Comparison of ENCODE assay signal across 30 mouse cellular contexts in the genomic region with DNA sequence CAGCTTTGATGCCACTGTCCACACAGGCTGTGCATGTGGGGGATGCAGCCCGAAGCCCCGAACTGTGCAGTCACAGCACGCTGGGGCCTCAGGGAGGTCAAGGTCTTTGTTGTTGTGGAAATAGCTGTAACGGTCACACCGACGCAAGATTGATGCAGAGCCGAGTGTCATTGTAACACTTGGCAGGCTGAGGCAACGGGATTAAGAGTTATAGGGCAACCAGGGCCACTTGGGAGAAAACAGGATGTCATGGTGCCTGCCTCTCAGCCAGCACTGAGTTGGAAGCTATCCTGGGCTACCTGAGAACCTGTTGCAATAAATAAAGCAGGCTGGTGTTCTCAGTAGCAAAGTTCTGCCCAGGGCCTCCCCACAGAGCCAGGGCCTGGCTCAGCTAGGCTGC. TPM values are rescaled to one million over a fixed set of nuclear protein-coding genes. Genes with fewer than 3 reads are reported as not detected.
DNase-seq lines count a peak whose midpoint lies in the region; ATAC-seq and TF ChIP-seq lines count a peak whose summit lies in the region.
"Had no signal": no experiment of that assay in that cellular context is flagged by ENCODE, and none has a peak within 500 bp of the region (broad histone marks: within the 10 kb centered on the region; RNA-seq: fewer than 3 reads in every experiment).

No protein-coding gene starts in this region.

- peak; percentile 67 for DNase-seq in gastrocnemius, adult 2 months
- DNase-seq in gastrocnemius, postnatal 36 days = no peak
- DNase-seq in embryonic facial prominence, embryonic 10.5 days (ENCODE audit: low spot score) = no peak
- peak; percentile 42 for DNase-seq in fat pad, adult 2 months (ENCODE audit: extremely low read depth, low read depth, low spot score)
- DNase-seq in Muller cell, postnatal 12 days (ENCODE audit: inconsistent ontology term) = no peak
- DNase-seq: adrenal gland, postnatal 10 days; cerebellum, adult 11 months; cerebellum, adult 2 months; cerebellum, adult 9-11 months; cerebellum, postnatal 25 days; gastrocnemius, postnatal 14 days; heart, adult 18-20 months; heart, postnatal 10 days; heart, postnatal 36 days; kidney, adult 11 months had no signal

- no peak for TF ChIP-seq CTCF in gastrocnemius, adult 2 months (IDR thresholded peaks at IDR 0.05)

- H3K27me3 ChIP-seq in embryonic facial prominence, embryonic 10.5 days (replicated peaks; ENCODE audit: low read depth, poor library complexity, severe bottlenecking) = no peaks in the 10 kb centered on the region
- H3K27me3 ChIP-seq: embryonic facial prominence, embryonic 13.5 days; forebrain, embryonic 13.5 days; heart, embryonic 12.5 days; heart, embryonic 15.5 days; hindbrain, embryonic 13.5 days; intestine, embryonic 15.5 days had no signal

- peak overlapping the region; percentile 85 for H3K27ac ChIP-seq in gastrocnemius, adult 2 months
- no peak overlapping the region for H3K27ac ChIP-seq in embryonic facial prominence, embryonic 10.5 days (replicated peaks)
- H3K27ac ChIP-seq: embryonic facial prominence, embryonic 13.5 days; forebrain, embryonic 10.5 days; forebrain, embryonic 13.5 days; heart, embryonic 15.5 days; hindbrain, embryonic 10.5 days; hindbrain, embryonic 13.5 days; intestine, embryonic 15.5 days had no signal

- H3K9me3 ChIP-seq in embryonic facial prominence, embryonic 10.5 days = 0 out of 2 replicates have a peak, but pooled peaks cover 2% of the 10 kb centered on the region
- H3K9me3 ChIP-seq: embryonic facial prominence, embryonic 13.5 days; forebrain, embryonic 10.5 days; forebrain, embryonic 13.5 days; heart, embryonic 12.5 days; heart, embryonic 15.5 days; hindbrain, embryonic 10.5 days; hindbrain, embryonic 13.5 days; intestine, embryonic 15.5 days had no signal

- H3K4me1 ChIP-seq in embryonic facial prominence, embryonic 10.5 days = peaks cover 12% of the 10 kb centered on the region

- no peak overlapping the region for H3K4me3 ChIP-seq in gastrocnemius, adult 2 months
- peak overlapping the region; percentile 6; the same call in 1 of the 2 replicates for H3K4me3 ChIP-seq in embryonic facial prominence, embryonic 10.5 days
- H3K4me3 ChIP-seq: embryonic facial prominence, embryonic 13.5 days; erythroblast, embryonic 14.5 days; forebrain, embryonic 10.5 days; forebrain, embryonic 13.5 days; heart, embryonic 12.5 days; heart, embryonic 15.5 days; hindbrain, embryonic 10.5 days; hindbrain, embryonic 13.5 days; intestine, embryonic 15.5 days had no signal

- intact Hi-C loops in gastrocnemius, adult 2 months (cut with DNase I) = no loop called here
- intact Hi-C loops in gastrocnemius, postnatal 36 days (cut with DNase I) = no loop called here

- H3K36me3 ChIP-seq in embryonic facial prominence, embryonic 10.5 days (replicated peaks) = peaks cover 92% of the 10 kb centered on the region

- WGBS in embryonic facial prominence, embryonic 10.5 days = 92% methylated on average over 8 of the region's 8 CpGs

- ATAC-seq in frontal cortex, adult (ENCODE audit: low TSS enrichment) = no peak
- ATAC-seq: activated CD4-positive, CD25-positive, alpha-beta regulatory T cell, adult 4 months; CD4-positive, CD25-positive, alpha-beta regulatory T cell, adult 4 months; forebrain, embryonic 13.5 days; forebrain, embryonic 16.5 days; hindbrain, embryonic 16.5 days; intestine, embryonic 15.5 days had no signal

RNA-seq across cellular contexts. Expression of gene Thop1, which starts 5.9 kb away (rescaled TPM):
- 10 to 100 TPM; 25.1 to 25.9 TPM for total RNA-seq in gastrocnemius, adult 2 months (2021)
- 10 to 100 TPM; 20.3 to 24.9 TPM for total RNA-seq in gastrocnemius, postnatal 36 days (2021)
- 102 and 109 TPM in 2 replicates for polyA plus RNA-seq in embryonic facial prominence, embryonic 10.5 days (2016; fragmentation: Nextera tagmentation; extraction: Ambion mirVana)

RNA-seq across cellular contexts. Expression of gene Sgta, which starts 15.8 kb away (rescaled TPM):
- 100 to 1,000 TPM; 100 TPM for total RNA-seq in gastrocnemius, adult 2 months (2021)
- total RNA-seq in gastrocnemius, postnatal 36 days (2021) = 10 to 100 TPM; 86.2 to 89.5 TPM
- 289 and 290 TPM in 2 replicates for polyA plus RNA-seq in embryonic facial prominence, embryonic 10.5 days (2016; fragmentation: Nextera tagmentation; extraction: Ambion mirVana)

RNA-seq across cellular contexts. Expression of gene Creb3l3, which starts 22.9 kb away (rescaled TPM):
- total RNA-seq in gastrocnemius, adult 2 months (2021) = not detected
- under 1 TPM in 1 of 2 experiments, not detected in 1; 0.23 TPM for total RNA-seq in gastrocnemius, postnatal 36 days (2021)
- 0.60 TPM in 1 of 2 replicates, not detected in the other for polyA plus RNA-seq in embryonic facial prominence, embryonic 10.5 days (2016; fragmentation: Nextera tagmentation; extraction: Ambion mirVana)
- total RNA-seq: MEL had no signal
- polyA plus RNA-seq: activated CD4-positive, CD25-positive, alpha-beta regulatory T cell, adult 4 months; CD4-positive, CD25-positive, alpha-beta regulatory T cell, adult 4 months had no signal

RNA-seq across cellular contexts. Expression of gene Map2k2, which starts 30.0 kb away (rescaled TPM):
- total RNA-seq in gastrocnemius, adult 2 months (2021) = 100 to 1,000 TPM; 148 to 187 TPM
- 100 to 1,000 TPM; 160 to 174 TPM for total RNA-seq in gastrocnemius, postnatal 36 days (2021)
- 222 and 225 TPM in 2 replicates for polyA plus RNA-seq in embryonic facial prominence, embryonic 10.5 days (2016; fragmentation: Nextera tagmentation; extraction: Ambion mirVana)

RNA-seq across cellular contexts. Expression of gene Slc39a3, which starts 38.5 kb away (rescaled TPM):
- total RNA-seq in gastrocnemius, adult 2 months (2021) = 10 to 100 TPM; 11.6 to 16.0 TPM
- total RNA-seq in gastrocnemius, postnatal 36 days (2021) = 10 to 100 TPM; 11.7 to 12.0 TPM
- polyA plus RNA-seq in embryonic facial prominence, embryonic 10.5 days (2016; fragmentation: Nextera tagmentation; extraction: Ambion mirVana) = 14.0 and 16.9 TPM in 2 replicates

Comparison
In these comparisons a context has a peak if more than half of its experiments do, and no peak if none do; other contexts are left out.
1. DNase-seq: peak in gastrocnemius, adult 2 months (single experiment) and fat pad, adult 2 months (single experiment); none in gastrocnemius, postnatal 36 days (0 of 2), embryonic facial prominence, embryonic 10.5 days (single experiment) and Muller cell, postnatal 12 days (single experiment).